Comparison of ENCODE assay signal across 11 mouse cellular contexts in genomic region chr1:75560206-75560913, GRCm38 (mm10). TPM values are rescaled to one million over a fixed set of nuclear protein-coding genes. Genes with fewer than 3 reads are reported as not detected.
A peak's percentile ranks its signal among the peaks of the same experiment; 100 is the strongest.
DNase-seq lines count a peak whose midpoint lies in the region; ATAC-seq lines count a peak whose summit lies in the region.
"Had no signal": no experiment of that assay in that cellular context is flagged by ENCODE, and none has a peak within 500 bp of the region (broad histone marks: within the 10 kb centered on the region; RNA-seq: fewer than 3 reads in every experiment).

No protein-coding gene starts in this region.

- no peak for DNase-seq in heart, adult 8-10 months (ENCODE audit: low spot score)
- DNase-seq in neural tube, embryonic 10.5 days (ENCODE audit: extremely low spot score, low spot score): no peak
- DNase-seq in yolk sac, embryonic 10.5 days (ENCODE audit: low spot score): no peak
- DNase-seq in cerebellum, adult 8-10 months: no peak
- DNase-seq: kidney, postnatal 14 days had no signal

- ATAC-seq in heart, embryonic 12.5 days (ENCODE audit: insufficient number of reproducible peaks, low FRiP score): no peak
- 0 out of 2 replicates have a peak, but pooled peaks have one; percentile 22 for ATAC-seq in neural tube, embryonic 12.5 days (ENCODE audit: low FRiP score, low read depth)
- no peak for ATAC-seq in limb, embryonic 13.5 days (ENCODE audit: low FRiP score, low read depth)

- H3K4me2 ChIP-seq in heart, embryonic 12.5 days: 0 out of 2 replicates have a peak overlapping the region, but pooled peaks have one; percentile 22
- H3K4me2 ChIP-seq in neural tube, embryonic 12.5 days (replicated peaks): no peak overlapping the region
- H3K4me2 ChIP-seq in limb, embryonic 13.5 days (replicated peaks): peak overlapping the region; percentile 53; the same call in 1 of the 2 replicates
- H3K4me2 ChIP-seq: liver, embryonic 15.5 days had no signal

- WGBS in heart, embryonic 12.5 days: 70% methylated on average over 12 of the region's 12 CpGs
- WGBS in neural tube, embryonic 12.5 days: 83% methylated on average over 12 of the region's 12 CpGs
- WGBS in limb, embryonic 13.5 days: 81% methylated on average over 12 of the region's 12 CpGs

- H3K9ac ChIP-seq in heart, embryonic 12.5 days: no peak overlapping the region
- no peak overlapping the region for H3K9ac ChIP-seq in neural tube, embryonic 12.5 days
- peak overlapping the region; percentile 48; the same call in 1 of the 2 replicates for H3K9ac ChIP-seq in limb, embryonic 13.5 days
- H3K9ac ChIP-seq: liver, embryonic 15.5 days had no signal

- no peak overlapping the region for H3K27ac ChIP-seq in heart, embryonic 12.5 days (ENCODE audit: poor library complexity, severe bottlenecking)
- H3K27ac ChIP-seq in neural tube, embryonic 12.5 days: no peak overlapping the region
- H3K27ac ChIP-seq in limb, embryonic 13.5 days: no peak overlapping the region
- H3K27ac ChIP-seq: gastrocnemius, adult 2 months; liver, embryonic 15.5 days had no signal

- H3K36me3 ChIP-seq in heart, embryonic 12.5 days: peaks cover 24% of the 10 kb centered on the region
- peaks cover 19% of the 10 kb centered on the region for H3K36me3 ChIP-seq in neural tube, embryonic 12.5 days
- peaks cover 31% of the 10 kb centered on the region for H3K36me3 ChIP-seq in limb, embryonic 13.5 days
- H3K36me3 ChIP-seq: liver, embryonic 15.5 days had no signal

- 0 out of 2 replicates have a peak, but pooled peaks cover 8% of the 10 kb centered on the region for H3K9me3 ChIP-seq in heart, embryonic 12.5 days (replicated peaks)
- no peaks in the 10 kb centered on the region for H3K9me3 ChIP-seq in neural tube, embryonic 12.5 days
- H3K9me3 ChIP-seq in limb, embryonic 13.5 days: peaks cover 7% of the 10 kb centered on the region; the same call in 1 of the 2 replicates
- H3K9me3 ChIP-seq: liver, embryonic 15.5 days had no signal

- H3K4me3 ChIP-seq in heart, embryonic 12.5 days: no peak overlapping the region
- H3K4me3 ChIP-seq in neural tube, embryonic 12.5 days: no peak overlapping the region
- H3K4me3 ChIP-seq in limb, embryonic 13.5 days: no peak overlapping the region
- H3K4me3 ChIP-seq: gastrocnemius, adult 2 months; liver, embryonic 15.5 days had no signal

- peaks cover 34% of the 10 kb centered on the region for H3K4me1 ChIP-seq in heart, embryonic 12.5 days (replicated peaks)
- peaks cover 9% of the 10 kb centered on the region for H3K4me1 ChIP-seq in neural tube, embryonic 12.5 days
- peaks cover 14% of the 10 kb centered on the region for H3K4me1 ChIP-seq in limb, embryonic 13.5 days

- no peaks in the 10 kb centered on the region for H3K27me3 ChIP-seq in heart, embryonic 12.5 days (replicated peaks)
- H3K27me3 ChIP-seq in neural tube, embryonic 12.5 days (replicated peaks): no peaks in the 10 kb centered on the region
- no peaks in the 10 kb centered on the region for H3K27me3 ChIP-seq in limb, embryonic 13.5 days

RNA-seq across cellular contexts. Expression of gene Slc4a3, which starts 14.3 kb away (rescaled TPM):
- polyA plus RNA-seq in heart, embryonic 12.5 days (2016; fragmentation: Nextera tagmentation; extraction: Ambion mirVana): 32.6 and 35.7 TPM in 2 replicates
- 100 to 1,000 TPM; 221 to 344 (median 267) TPM for total RNA-seq in heart, adult 8-10 months (2022)
- 30.6 TPM in 2 replicates for polyA plus RNA-seq in neural tube, embryonic 12.5 days (2016; fragmentation: Nextera tagmentation; extraction: Ambion mirVana)
- polyA plus RNA-seq in limb, embryonic 13.5 days (2015; fragmentation: Nextera tagmentation; extraction: Ambion mirVana): 34.3 and 37.7 TPM in 2 replicates

RNA-seq across cellular contexts. Expression of gene Stk11ip, which starts 39.0 kb away (rescaled TPM):
- polyA plus RNA-seq in heart, embryonic 12.5 days (2016; fragmentation: Nextera tagmentation; extraction: Ambion mirVana): 20.5 and 20.9 TPM in 2 replicates
- total RNA-seq in heart, adult 8-10 months (2022): 10 to 100 TPM in 3 of 4 experiments, 1 to 10 TPM in 1; 8.3 to 10.4 (median 10.3) TPM
- polyA plus RNA-seq in neural tube, embryonic 12.5 days (2016; fragmentation: Nextera tagmentation; extraction: Ambion mirVana): 24.8 and 27.1 TPM in 2 replicates
- 23.4 and 25.5 TPM in 2 replicates for polyA plus RNA-seq in limb, embryonic 13.5 days (2015; fragmentation: Nextera tagmentation; extraction: Ambion mirVana)

RNA-seq across cellular contexts. Expression of gene Inha, which starts 53.5 kb away (rescaled TPM):
- polyA plus RNA-seq in heart, embryonic 12.5 days (2016; fragmentation: Nextera tagmentation; extraction: Ambion mirVana): 7.5 and 9.2 TPM in 2 replicates
- total RNA-seq in heart, adult 8-10 months (2022): 1 to 10 TPM; 2.8 to 4.6 (median 3.9) TPM
- polyA plus RNA-seq in neural tube, embryonic 12.5 days (2016; fragmentation: Nextera tagmentation; extraction: Ambion mirVana): 7.3 and 10.0 TPM in 2 replicates
- polyA plus RNA-seq in limb, embryonic 13.5 days (2015; fragmentation: Nextera tagmentation; extraction: Ambion mirVana): 14.2 and 14.3 TPM in 2 replicates
- total RNA-seq: megakaryocyte progenitor cell, adult 5-6 weeks had no signal

RNA-seq across cellular contexts. Expression of gene Obsl1, which starts 54.1 kb away (rescaled TPM):
- 137 and 147 TPM in 2 replicates for polyA plus RNA-seq in heart, embryonic 12.5 days (2016; fragmentation: Nextera tagmentation; extraction: Ambion mirVana)
- total RNA-seq in heart, adult 8-10 months (2022): 100 to 1,000 TPM; 108 to 133 (median 122) TPM
- 49.0 and 50.6 TPM in 2 replicates for polyA plus RNA-seq in neural tube, embryonic 12.5 days (2016; fragmentation: Nextera tagmentation; extraction: Ambion mirVana)
- polyA plus RNA-seq in limb, embryonic 13.5 days (2015; fragmentation: Nextera tagmentation; extraction: Ambion mirVana): 85.1 and 86.4 TPM in 2 replicates
